Mouse (Mus musculus): ENCODE results near the gene Samhd1.

The Samhd1 gene

GRCm38 (mm10) chr2:157073378-157074052 is 61.5 kb downstream of the Samhd1 start:
- no peak for DNase-seq (ENCODE audit: extremely low read depth, low read depth)

GRCm38 (mm10) chr2:157072316-157072990 is 62.6 kb downstream of the Samhd1 start:
- DNase-seq (ENCODE audit: extremely low read depth, low read depth) = no peak

GRCm38 (mm10) chr2:157071556-157071955 is 63.5 kb downstream of the Samhd1 start:
- DNase-seq (ENCODE audit: extremely low read depth, low read depth) = no peak

GRCm38 (mm10) chr2:157070365-157070764 is 64.7 kb downstream of the Samhd1 start:
- no peak for DNase-seq (ENCODE audit: extremely low read depth, low read depth)

GRCm38 (mm10) chr2:157069755-157070315 is 65.2 kb downstream of the Samhd1 start:
- DNase-seq (ENCODE audit: extremely low read depth, low read depth) = no peak

GRCm38 (mm10) chr2:157069355-157069735 is 65.7 kb downstream of the Samhd1 start:
- DNase-seq (ENCODE audit: extremely low read depth, low read depth) = no peak

- no peak for DNase-seq (ENCODE audit: extremely low read depth, low read depth)
Observed at GRCm38 (mm10) chr2:157068701-157069354, 66.2 kb downstream of the Samhd1 start.

GRCm38 (mm10) chr2:157066731-157067430 is 68.2 kb downstream of the Samhd1 start:
- no peak for DNase-seq (ENCODE audit: extremely low read depth, low read depth)

GRCm38 (mm10) chr2:157065879-157066226 is 69.2 kb downstream of the Samhd1 start:
- no peak for DNase-seq (ENCODE audit: extremely low read depth, low read depth)

- no peak for DNase-seq (ENCODE audit: extremely low read depth, low read depth)
Observed at GRCm38 (mm10) chr2:157064978-157065878, 69.8 kb downstream of the Samhd1 start.

- DNase-seq (ENCODE audit: extremely low read depth, low read depth) = no peak
Observed at GRCm38 (mm10) chr2:157064136-157064535, 70.9 kb downstream of the Samhd1 start.

- no peak for DNase-seq (ENCODE audit: extremely low read depth, low read depth)
Observed at GRCm38 (mm10) chr2:157063241-157063700, 71.8 kb downstream of the Samhd1 start.

GRCm38 (mm10) chr2:157060557-157061305 is 74.3 kb downstream of the Samhd1 start:
- DNase-seq (ENCODE audit: extremely low read depth, low read depth) = no peak

GRCm38 (mm10) chr2:157060037-157060436 is 75.0 kb downstream of the Samhd1 start:
- DNase-seq (ENCODE audit: extremely low read depth, low read depth) = no peak

GRCm38 (mm10) chr2:157059166-157059565 is 75.9 kb downstream of the Samhd1 start:
- no peak for DNase-seq (ENCODE audit: extremely low read depth, low read depth)

- no peak for DNase-seq (ENCODE audit: extremely low read depth, low read depth)
Observed at GRCm38 (mm10) chr2:157058342-157058998, 76.6 kb downstream of the Samhd1 start.

- DNase-seq (ENCODE audit: extremely low read depth, low read depth) = no peak
Observed at GRCm38 (mm10) chr2:157057758-157058157, 77.3 kb downstream of the Samhd1 start.

GRCm38 (mm10) chr2:157057186-157057585 is 77.9 kb downstream of the Samhd1 start:
- DNase-seq (ENCODE audit: extremely low read depth, low read depth) = no peak

- DNase-seq (ENCODE audit: extremely low read depth, low read depth) = no peak
Observed at GRCm38 (mm10) chr2:157055721-157056120, 79.3 kb downstream of the Samhd1 start.
